Mouse (Mus musculus): ENCODE measurements around the gene Fmo1. TPM values are rescaled to one million over a fixed set of nuclear protein-coding genes. Genes with fewer than 3 reads are reported as not detected.

Gene Fmo1
- polyA plus RNA-seq, 1 experiment: 3.8 TPM

DNA sequence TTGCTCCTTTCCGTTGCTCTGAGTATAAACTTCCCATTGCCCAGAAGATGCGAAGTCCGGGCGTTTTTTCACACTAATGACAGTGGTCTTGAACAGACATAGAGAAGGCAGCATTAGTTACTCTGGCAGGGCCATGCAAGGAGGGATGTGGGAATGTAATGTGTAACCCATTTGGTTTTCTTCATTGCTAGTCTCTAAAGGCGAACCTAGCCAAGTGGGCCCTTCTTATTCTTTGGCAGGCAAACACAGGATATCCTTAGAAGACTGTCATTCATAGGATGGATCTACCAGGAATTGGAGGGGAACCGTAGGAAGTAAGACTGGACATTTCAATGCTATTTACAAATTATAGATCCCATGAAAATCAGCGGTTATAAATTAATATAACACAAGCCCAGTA, 21.2 kb upstream of the Fmo1 start:
- H3K27ac ChIP-seq (ENCODE audit: insufficient read depth, low read length): no peak overlapping the region
- H3K4me1 ChIP-seq (ENCODE audit: control insufficient read depth, insufficient read depth, low read length): no peaks in the 10 kb centered on the region; the same call in 1 of the 2 replicates
- TF ChIP-seq POLR2A (IDR thresholded peaks at IDR 0.05; ENCODE audit: low read depth, low read length): no peak
- no peak overlapping the region for H3K4me3 ChIP-seq (ENCODE audit: insufficient read depth, low read length)

DNA sequence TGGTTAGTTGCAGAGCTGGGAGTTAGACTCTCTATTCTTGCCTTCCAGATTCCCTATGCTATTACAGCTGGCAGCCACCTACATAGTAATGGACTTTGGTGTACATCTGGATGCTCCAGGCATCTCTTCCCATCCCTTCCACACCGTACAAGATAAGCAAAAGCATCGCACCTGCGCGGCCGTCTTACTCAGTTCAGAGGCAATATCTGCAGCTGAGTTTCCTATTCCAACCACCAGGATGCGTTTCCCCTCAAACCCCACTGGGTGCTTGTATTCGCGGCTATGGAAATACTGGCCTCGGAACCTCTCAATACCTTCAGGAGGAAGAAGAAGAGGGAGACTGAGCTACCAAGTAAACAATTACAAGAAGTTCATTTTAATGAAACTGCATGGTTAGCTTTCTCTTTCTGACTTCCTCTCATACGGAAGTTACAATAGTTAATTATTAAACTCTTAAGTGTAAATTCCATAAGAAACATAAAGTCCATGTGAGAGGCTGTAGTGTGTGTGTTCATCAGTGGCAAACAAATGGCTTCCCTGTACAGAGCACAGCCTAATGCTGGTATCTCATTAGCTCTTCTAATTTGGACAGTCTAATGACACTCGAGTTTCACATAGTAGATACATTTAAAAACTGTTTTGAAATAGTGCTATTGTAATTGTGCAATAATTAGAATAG, 19.9 kb upstream of the Fmo1 start:
- TF ChIP-seq CTCF (IDR thresholded peaks at IDR 0.05; ENCODE audit: borderline replicate concordance, insufficient read depth, low read length) (no peak), POLR2A (IDR thresholded peaks at IDR 0.05; ENCODE audit: low read depth, low read length) (no peak)
- no peaks in the 10 kb centered on the region for H3K4me1 ChIP-seq (ENCODE audit: control insufficient read depth, insufficient read depth, low read length)
- no peak overlapping the region for H3K4me3 ChIP-seq (ENCODE audit: insufficient read depth, low read length)
- H3K27ac ChIP-seq (ENCODE audit: insufficient read depth, low read length): no peak overlapping the region

DNA sequence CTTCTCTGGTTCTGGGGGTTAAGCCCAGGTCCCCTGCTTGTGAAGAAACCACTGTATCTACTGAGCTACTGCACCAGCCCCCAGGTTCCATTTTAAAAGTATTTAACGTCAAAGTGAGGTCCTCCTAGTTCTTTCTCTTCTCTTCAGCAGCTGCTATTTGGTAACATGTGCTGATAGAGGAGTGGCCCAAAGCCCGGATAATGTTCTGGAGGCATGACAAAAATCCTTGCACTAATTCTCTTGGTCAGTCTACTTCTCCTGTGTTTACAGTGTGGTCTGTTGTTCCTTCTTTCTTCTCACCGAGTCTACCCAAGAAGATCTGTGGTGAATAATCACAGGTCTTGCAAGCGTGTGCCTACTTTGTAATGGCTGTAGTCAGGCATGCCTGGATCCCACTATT, 16.3 kb upstream of the Fmo1 start:
- TF ChIP-seq POLR2A (IDR thresholded peaks at IDR 0.05; ENCODE audit: low read depth, low read length): no peak
- no peak for TF ChIP-seq CTCF (IDR thresholded peaks at IDR 0.05; ENCODE audit: borderline replicate concordance, insufficient read depth, low read length)
- H3K27ac ChIP-seq (ENCODE audit: insufficient read depth, low read length): no peak overlapping the region

DNA sequence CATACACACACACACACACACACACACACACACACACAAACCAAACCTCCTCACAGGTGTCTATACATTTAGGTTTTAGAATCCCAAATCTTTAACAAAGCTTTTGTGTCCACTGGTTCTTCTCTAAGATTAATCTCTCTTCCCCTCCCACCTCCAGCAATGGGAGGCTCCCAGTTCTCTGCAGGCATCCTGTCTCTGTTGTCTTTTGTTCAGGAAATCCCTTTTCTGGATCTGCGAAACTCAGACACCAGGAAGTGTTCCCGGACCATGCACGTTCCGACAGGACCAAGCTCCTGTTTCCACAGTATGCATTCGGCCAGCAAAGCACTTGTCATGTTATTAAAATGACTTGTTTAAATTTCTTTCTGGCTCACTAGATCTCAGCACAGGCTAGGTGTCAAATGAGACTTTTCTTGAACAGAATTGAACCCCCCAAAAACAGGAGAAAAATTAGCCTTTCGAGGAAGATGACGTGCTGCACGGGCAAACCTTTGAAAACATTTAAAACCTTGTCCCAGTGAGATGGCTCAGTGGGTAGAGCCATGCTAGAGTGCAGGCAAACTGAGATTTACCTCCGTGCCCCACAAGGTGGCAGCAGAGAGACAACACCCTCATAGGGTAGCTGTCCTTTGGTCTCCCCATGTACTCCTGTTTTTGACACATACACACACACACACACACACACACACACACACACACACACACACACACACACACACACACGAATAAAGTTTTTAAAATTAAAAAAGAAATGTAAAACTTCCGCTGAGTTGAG, 13.4 kb upstream of the Fmo1 start:
- Histone ChIP-seq H3K4me3 (ENCODE audit: insufficient read depth, low read length) (no peak overlapping the region), H3K4me1 (ENCODE audit: control insufficient read depth, insufficient read depth, low read length) (no peaks in the 10 kb centered on the region), H3K27ac (ENCODE audit: insufficient read depth, low read length) (no peak overlapping the region)
- TF ChIP-seq CTCF (IDR thresholded peaks at IDR 0.05; ENCODE audit: borderline replicate concordance, insufficient read depth, low read length): peak; percentile 68; the same call in 1 of the 2 replicates
- TF ChIP-seq POLR2A (IDR thresholded peaks at IDR 0.05; ENCODE audit: low read depth, low read length): no peak

More for the DNA sequence above, 16.3 kb upstream of the Fmo1 start:
- no peaks in the 10 kb centered on the region for H3K4me1 ChIP-seq (ENCODE audit: control insufficient read depth, insufficient read depth, low read length)
- H3K4me3 ChIP-seq (ENCODE audit: insufficient read depth, low read length): no peak overlapping the region

DNA sequence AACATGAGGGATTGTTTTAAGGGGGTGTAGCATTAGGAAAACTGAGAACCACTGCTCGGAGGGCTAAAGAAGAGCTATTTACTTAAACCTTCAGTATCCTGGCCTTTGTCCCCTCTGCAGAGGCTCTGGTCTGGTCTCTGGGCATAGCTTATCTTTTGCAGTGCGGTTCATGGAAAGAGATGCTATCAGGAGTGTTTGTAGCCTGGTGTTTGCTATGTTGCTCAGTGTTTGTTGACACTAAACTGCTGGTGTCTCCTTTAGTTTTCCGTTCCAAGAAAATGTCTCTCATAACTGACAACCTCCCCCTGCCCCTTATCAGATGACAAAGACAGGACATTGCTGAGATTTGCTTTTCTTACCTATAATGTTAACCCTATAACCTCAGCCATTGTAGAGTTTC, 8.7 kb upstream of the Fmo1 start:
- H3K4me3 ChIP-seq (ENCODE audit: insufficient read depth, low read length): no peak overlapping the region
- TF ChIP-seq CTCF (IDR thresholded peaks at IDR 0.05; ENCODE audit: borderline replicate concordance, insufficient read depth, low read length) (no peak), POLR2A (IDR thresholded peaks at IDR 0.05; ENCODE audit: low read depth, low read length) (no peak)
- no peaks in the 10 kb centered on the region for H3K4me1 ChIP-seq (ENCODE audit: control insufficient read depth, insufficient read depth, low read length)
- no peak overlapping the region for H3K27ac ChIP-seq (ENCODE audit: insufficient read depth, low read length)

DNA sequence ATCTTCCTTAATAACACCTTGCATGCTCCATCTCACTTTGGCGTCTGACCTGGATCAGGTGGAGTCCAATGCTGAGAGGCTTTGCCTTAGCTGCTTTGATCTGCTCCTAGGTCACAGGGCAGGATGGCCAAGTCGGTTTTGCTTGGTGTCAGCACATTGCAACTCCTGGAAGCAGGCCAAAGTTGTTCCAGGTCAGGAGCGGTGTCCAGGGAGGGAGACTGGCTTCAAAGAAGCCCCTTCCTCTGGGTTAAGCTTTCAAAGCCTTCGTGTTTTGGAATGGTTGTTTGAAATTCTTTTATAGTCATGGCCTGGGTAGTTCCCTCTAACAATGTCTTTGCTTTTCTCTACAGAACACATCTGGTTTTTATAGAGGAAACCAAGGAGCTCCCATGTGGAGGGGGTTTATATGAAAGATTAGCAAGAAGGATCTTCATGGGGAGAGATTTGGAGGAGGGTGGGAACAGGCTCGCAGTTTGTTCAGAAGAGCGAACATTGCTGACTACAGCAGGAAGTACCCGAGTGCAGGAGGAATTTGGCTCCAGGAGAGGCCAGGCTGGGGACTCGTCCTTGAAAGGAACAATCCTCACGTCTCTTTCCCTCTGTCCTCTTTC, 5.4 kb upstream of the Fmo1 start:
- TF ChIP-seq CTCF (IDR thresholded peaks at IDR 0.05; ENCODE audit: borderline replicate concordance, insufficient read depth, low read length) (no peak), POLR2A (IDR thresholded peaks at IDR 0.05; ENCODE audit: low read depth, low read length) (no peak)
- Histone ChIP-seq H3K4me3 (ENCODE audit: insufficient read depth, low read length) (no peak overlapping the region), H3K27ac (ENCODE audit: insufficient read depth, low read length) (no peak overlapping the region), H3K4me1 (ENCODE audit: control insufficient read depth, insufficient read depth, low read length) (no peaks in the 10 kb centered on the region)

DNA sequence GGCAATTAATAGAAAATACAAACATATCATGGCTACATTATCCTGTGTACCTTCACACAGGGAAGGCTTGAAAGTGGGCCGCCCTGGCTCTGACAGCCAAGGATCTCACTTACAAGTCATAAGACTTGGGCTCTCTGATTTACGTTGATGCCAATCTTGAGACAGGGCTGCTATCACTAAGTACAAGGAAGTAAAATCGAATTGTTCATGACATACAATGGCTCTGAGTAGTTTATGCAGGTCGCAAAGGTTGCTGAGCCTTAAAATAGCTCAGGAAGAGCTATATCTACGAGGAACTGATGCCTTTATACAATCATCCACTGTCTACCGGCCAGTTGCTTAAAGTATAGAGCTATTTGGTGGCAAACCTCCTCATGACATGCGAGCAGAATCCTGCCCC, 4.6 kb upstream of the Fmo1 start:
- H3K4me3 ChIP-seq (ENCODE audit: insufficient read depth, low read length): no peak overlapping the region
- no peak for TF ChIP-seq CTCF (IDR thresholded peaks at IDR 0.05; ENCODE audit: borderline replicate concordance, insufficient read depth, low read length)
- TF ChIP-seq POLR2A (IDR thresholded peaks at IDR 0.05; ENCODE audit: low read depth, low read length): no peak
- no peak overlapping the region for H3K27ac ChIP-seq (ENCODE audit: insufficient read depth, low read length)
- H3K4me1 ChIP-seq (ENCODE audit: control insufficient read depth, insufficient read depth, low read length): no peaks in the 10 kb centered on the region

DNA sequence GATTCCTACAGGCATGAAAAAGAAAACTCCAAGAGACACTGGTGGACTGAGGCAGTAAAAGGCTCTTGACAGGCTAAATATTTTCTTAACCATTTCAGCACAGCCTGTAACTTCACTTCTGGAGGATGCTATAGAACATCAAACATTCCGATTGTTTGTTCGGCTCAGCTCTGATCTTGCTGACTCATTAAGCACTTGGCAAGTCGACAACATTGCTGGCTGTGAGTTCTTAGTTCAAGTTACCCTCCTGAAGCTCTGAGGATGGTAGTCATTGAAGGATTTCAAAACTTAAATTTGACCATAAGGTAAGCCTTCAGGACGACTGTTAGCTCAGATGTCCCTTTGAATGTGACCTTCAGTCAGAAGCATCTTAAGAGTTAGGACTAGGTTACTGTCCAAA, 986 bp upstream of the Fmo1 start:
- Histone ChIP-seq H3K27ac (ENCODE audit: insufficient read depth, low read length) (no peak overlapping the region), H3K4me1 (ENCODE audit: control insufficient read depth, insufficient read depth, low read length) (no peaks in the 10 kb centered on the region), H3K4me3 (ENCODE audit: insufficient read depth, low read length) (no peak overlapping the region)
- TF ChIP-seq CTCF (IDR thresholded peaks at IDR 0.05; ENCODE audit: borderline replicate concordance, insufficient read depth, low read length) (no peak), POLR2A (IDR thresholded peaks at IDR 0.05; ENCODE audit: low read depth, low read length) (no peak)

DNA sequence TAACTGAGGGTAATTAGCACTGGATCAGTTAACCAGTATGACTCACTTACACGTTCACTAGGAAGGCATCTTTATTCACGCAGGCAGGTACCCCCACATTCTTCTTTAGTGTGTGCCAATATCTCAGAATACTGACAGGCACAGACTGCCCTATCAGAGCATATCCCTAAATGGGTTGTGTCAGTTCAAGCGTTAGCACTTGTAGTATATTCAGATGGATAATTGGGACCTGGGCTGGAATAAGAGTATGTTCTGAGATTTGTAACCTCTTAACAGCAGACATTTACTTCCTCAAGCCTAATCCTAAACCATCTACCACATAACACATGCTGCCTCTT, 948 bp downstream of the Fmo1 start:
- Histone ChIP-seq H3K4me1 (ENCODE audit: control insufficient read depth, insufficient read depth, low read length) (no peaks in the 10 kb centered on the region), H3K27ac (ENCODE audit: insufficient read depth, low read length) (no peak overlapping the region), H3K4me3 (ENCODE audit: insufficient read depth, low read length) (no peak overlapping the region)
- TF ChIP-seq CTCF (IDR thresholded peaks at IDR 0.05; ENCODE audit: borderline replicate concordance, insufficient read depth, low read length): no peak
- TF ChIP-seq POLR2A (IDR thresholded peaks at IDR 0.05; ENCODE audit: low read depth, low read length): no peak
